Mouse (Mus musculus): ENCODE data around the gene Mbl1. TPM values are rescaled to one million over a fixed set of nuclear protein-coding genes. Genes with fewer than 3 reads are reported as not detected.
A peak's percentile ranks its signal among the peaks of the same experiment; 100 is the strongest.

Mbl1 gene
- total RNA-seq (2021): not detected
- long read RNA-seq, experiment 1: 0 reads
- long read RNA-seq, experiment 2: 0 reads

DNA sequence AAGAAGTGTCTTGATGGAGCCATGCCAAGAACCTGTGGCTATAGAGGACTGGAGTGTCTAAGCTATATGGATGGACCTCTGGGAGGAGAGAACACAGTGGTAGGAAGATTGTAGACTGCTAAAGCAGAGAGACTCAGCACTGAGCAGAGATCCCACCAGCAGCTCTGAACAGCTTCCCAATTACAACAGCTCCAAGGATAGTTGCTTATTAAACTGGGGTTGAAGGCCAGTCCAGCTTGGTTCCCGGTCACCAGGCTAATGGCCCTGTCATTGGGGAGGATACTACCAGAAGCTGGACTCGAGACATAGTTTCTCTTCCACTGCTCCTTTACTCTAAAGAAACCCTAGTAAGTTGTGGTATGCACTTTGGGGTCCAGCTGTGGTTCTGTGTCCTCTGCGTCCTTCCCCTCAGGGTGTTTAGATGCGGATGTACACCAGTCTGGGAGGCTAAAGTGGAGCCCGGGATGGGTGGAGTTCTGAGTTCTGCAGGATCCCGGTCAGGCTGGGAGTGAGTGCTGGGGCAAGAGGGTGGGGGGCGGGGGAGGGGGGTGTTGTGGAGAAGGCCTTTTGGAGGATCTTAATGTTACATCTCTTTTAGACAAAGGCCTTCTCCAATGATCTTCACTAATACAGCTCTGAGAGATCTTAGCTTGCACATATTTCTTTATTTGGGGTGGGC is at the start of gene Mbl1:
Mbl1 (plus strand) TSS at position 239 of the 679 bp plus-strand sequence.
- DNase-seq: no peak

DNA sequence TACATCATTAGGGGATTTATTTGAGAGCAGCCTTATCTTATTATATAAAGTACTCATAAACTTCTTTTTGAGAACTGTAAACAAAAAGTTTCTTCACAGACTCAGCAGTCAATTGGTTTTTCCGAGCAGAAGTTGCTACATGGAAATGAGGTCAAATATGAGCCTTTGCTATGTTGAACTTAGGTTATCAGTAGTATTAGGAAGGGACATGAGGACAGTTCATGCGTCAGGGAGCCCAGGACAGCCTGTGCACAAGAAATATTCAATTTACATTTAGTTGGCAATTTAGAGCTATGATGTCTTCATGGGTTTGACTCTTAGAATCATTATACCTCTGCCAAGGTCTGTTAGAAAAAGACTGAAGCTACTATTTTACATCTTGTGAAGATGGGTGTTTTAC is 49.0 kb upstream of the Mbl1 start:
- no peak for DNase-seq

DNA sequence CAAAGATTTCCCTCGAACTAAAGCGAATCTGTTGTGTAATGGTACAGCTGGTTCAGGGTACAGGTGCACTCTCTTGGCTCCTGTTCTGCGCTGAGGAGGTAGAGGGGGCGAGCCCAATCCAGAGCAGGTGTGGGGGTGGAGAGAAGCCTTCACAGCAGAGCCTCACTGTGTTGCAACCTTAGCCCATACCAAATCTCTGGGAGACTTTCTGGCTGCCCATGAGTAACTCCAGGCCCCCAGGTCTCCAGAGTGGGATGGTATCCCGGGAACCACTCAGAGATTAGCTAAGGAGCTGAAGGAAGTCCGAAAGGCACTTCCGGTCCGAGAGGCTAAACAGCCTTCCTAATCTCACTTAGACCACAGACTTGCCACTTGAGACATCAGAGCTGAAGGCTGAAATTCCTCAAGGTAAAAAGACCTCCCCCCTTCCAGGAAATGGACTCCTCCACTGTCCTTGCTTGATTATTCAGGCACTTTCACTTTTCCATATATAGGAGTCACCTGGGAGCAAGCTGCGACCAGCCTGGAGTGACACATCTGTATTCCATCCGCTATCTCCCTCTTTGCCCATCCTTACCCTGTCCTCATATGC is 46.3 kb upstream of the Mbl1 start, which contains the start of gene Mat1a:
Mat1a (plus strand) TSS at position 183 of the 592 bp plus-strand sequence.
- DNase-seq: no peak

DNA sequence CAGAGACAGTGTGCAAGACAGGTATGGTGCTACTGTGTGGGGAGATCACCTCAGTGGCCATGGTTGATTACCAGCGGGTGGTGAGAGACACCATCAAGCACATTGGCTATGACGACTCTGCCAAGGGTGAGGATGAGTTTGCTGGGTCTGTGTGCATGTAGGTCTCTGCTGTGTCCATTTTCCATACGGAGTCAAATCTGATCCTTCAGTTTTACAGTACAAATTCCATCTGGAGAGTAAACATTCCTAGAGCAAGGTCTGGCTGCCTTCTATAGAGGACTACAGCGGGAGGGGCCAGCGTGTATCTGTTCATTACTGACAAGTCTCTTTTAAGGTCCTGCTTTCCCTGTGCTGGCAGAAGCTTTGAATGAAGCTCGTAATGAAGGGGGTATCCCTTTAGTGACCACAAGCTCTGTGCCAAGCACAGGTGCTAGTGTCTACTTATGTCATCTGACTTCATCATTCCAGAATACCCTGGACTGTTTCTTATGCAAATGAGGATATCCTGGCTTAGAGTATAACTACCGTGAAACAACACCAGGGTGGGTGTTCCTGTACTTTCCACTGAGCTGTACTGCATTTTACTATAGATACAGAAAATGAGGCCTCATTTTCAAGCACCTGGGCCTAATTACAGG is 40.1 kb upstream of the Mbl1 start:
- no peak for DNase-seq

DNA sequence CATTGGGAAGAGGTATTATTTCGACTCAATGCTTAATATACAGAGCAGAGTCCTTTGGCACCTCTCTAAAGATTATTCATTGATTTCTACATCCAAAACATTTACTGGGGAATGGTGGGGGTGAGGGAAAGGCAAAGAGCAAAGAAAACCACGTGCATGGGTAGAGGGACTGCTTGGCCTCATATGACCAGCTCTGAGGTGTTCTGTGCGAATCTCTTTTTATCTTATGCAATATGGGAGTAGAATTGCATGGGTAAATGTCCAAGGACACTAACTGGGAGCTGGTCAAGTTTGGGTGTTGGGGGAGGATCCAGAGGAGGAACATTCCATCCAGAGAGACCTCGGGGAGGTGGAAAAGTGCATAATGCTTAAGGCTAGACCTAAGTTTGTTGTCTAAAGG is 38.3 kb upstream of the Mbl1 start:
- no peak for DNase-seq

DNA sequence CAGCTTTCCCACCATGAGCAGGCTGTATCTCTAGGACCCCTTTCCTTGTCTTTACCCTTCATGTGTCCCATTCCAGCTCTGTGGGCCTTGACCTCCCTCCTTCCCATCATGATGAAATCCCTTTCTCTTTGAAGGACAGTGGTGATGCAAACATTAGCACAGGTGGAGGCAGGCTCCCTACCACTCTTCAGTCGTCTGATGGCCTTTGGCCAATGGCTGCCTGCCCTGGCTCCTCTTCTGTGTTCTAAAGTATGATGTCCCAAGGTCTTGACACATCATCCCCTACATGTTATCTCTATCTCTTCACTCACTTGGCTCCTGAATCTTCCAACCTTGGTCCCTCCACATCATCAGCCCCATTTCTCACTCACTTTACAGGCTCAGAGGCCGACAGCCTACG is 35.0 kb upstream of the Mbl1 start:
- DNase-seq: no peak

DNA sequence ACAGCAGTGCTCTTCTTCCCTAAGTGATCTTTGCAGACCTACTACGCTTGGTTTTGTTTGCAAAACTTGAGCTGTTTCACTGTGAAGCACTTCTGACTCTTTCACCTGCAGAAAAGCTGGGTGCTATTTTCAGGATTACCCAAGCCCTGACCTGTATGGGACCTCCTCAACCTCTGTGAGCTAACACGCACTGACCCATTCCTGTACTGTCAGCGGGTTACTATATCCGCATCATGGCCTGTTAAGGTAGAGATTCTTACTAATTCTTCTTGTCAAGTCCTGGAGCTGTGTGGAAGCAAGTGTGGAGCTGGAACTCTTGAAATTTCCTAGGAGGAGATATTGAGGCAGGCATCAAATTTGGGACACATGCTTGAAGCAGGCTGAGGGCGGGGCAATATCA is 26.6 kb upstream of the Mbl1 start:
- no peak for DNase-seq

DNA sequence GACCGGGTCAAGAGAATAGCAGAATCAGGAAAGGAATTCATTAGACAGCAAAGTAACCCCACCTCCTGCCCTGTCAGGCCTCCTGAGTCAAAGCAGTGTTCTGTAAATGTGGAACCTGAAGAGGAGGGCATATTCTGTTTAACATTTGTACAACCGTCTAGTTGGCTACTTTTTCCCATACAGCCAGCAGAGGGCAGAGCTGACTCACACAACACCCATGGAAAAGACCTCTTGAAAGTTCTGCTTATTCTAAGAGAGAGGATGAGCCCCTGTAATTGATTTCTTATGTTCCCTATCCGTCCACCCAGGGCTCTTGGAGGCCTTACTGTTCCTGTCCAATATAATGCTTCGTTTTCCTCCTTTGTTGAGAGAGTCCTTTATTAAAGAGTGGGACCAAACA is 23.3 kb upstream of the Mbl1 start:
- peak in 1 of 2 experiments; percentile 30 for DNase-seq

DNA sequence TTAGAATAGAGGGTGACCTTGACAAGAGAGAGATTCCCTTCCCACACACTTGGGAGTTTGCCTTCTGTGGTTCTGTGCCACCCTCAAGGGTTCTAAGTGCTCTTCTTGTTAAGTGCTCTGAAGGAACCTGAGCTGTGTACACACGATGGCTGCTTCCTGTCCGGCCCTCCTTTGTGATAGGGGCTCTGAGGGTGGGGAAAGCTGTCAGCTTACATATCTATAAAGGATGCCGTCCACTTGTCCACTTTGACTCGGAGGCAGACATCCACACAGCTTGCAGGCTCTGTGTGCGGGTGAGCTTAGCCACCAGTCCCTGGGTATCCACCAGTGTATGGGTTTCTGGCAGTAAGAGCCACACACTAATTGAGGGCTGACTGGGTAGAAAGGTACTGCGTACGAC is 19.7 kb upstream of the Mbl1 start, which contains the start of gene Sftpa1:
Sftpa1 (plus strand) TSS at position 243 of the 400 bp plus-strand sequence.
- DNase-seq: no peak

DNA sequence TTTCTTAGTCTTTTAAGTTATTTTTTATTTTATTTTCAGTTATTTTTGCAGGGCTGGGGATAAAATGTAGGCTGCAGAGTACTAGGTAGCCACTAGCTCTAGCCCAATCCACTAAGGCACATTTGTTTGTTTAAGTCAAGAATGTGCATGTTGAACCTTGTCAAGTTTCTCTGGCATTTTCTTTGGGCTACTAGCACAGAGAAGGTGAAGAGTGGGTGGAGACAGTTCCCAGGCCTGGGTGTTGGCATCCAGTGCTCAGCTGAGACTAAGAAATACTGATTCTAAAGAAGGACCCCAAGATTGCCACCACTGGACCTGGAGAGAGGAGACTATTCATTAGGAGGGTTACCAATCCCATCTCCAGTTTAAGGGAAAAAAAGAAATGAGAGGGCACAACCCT is 14.3 kb upstream of the Mbl1 start:
- no peak for DNase-seq

DNA sequence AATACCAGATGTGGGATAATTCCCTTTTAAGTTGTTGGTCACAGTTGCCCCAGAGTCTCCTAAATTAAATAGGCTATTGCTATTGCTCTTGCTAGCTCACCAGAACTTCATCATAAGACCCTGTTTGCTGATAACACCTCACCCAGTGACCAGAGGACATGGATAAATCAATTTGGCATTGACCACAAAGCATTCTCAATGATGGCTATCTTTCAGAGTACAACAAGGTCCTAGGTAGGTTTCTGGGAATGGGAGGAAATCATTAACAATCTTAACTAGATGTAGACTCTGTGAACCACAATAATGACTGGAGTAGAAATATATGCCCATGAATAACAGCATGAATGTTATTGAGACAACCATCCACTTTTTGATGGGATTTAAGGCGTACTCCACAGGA is 10.6 kb upstream of the Mbl1 start:
- DNase-seq: no peak

DNA sequence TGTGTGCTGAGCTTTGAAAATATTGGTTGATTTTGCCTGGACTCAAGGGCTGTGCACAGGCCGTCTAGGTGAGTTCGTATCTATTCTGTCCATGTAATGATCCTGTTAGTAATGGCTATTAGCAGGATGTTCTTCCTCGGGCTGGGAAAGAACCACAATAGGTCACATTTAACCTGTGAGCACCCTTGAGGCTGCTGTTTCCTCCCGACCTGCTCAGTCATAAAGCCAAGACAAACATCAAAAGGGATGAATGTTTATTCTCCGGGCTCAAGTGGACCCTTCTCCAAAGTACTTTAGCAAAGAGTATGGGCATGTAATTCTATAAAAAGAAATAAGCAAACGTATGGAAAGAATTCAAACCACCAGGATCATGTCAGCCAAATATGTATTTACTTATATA is 5.2 kb upstream of the Mbl1 start:
- DNase-seq: no peak

DNA sequence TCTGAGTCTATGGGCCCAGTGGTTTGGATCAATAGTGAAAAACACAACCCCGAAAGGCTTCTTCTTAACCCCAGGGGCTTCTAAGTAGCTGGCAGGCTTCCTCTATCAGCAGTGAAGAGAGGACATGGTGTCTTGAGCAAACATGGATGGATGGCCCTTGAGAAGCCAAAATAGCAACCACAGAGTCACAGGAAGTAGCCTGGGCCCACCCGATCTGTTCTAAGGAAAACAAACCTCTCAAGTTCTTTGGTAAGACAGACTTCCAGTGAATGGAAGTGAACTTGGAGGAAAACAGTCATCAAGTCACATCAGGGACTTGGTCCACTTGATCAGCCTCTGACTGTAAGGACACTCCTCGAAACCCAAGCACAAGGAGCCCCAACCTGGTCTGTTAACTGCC is 4.3 kb upstream of the Mbl1 start:
- DNase-seq: no peak

DNA sequence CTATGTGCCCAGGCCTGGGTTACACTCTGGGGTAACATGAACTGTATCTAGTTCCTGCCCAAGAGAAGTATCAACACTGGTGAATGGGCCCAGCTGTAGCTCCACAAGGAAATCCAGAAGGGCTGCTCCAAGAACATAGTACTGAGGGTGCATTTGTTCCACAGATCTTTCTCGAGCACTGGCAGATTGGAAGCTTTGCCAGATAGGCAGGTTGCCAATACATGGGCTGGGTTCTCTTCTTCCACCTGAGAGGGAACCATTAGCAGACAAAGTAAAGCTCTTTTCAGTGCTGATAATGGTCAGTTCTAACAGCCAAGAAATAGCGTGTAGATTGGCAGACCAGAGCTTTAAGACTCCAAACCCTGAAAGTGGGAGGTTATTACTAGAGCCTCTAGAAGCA is 3.9 kb upstream of the Mbl1 start:
- DNase-seq: no peak

DNA sequence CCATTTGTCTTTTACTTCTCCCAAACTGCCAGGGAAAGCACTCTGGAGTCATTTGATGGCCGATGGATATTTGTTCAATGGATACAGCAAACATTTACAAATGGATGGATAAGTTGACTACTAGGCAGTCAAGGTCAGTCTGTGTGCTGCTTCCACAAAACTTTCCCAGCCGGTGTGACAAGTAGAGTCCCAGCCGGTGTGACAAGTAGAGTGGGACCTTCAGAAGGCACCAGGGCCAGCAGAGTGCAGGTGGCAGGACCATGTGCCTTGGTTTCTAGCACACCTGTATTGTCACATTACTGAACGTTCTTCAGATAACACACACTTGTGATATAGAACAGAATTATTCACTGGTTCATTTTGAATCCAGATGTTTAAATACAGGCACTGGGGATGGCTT is 8.8 kb downstream of the Mbl1 start:
- no peak for DNase-seq

DNA sequence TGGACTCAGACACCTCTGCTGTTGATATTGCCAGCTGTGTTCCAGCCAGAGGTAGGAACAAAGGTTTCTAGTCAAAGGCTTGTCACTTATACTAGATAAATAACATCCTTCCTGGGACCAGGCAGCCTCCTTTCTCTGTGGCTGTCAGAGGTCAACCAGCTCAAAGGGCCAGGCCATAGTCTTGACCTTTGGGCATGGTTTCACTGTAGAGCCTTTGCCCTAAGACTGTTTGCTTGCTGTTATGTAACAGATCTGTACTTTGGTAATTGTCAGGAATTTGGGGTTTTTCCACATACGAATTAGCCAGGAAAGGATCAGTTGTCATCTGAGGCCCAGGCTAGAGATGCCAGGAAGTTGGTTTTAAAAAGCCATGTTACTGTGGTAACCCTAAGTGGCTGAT is 9.5 kb downstream of the Mbl1 start:
- no peak for DNase-seq

DNA sequence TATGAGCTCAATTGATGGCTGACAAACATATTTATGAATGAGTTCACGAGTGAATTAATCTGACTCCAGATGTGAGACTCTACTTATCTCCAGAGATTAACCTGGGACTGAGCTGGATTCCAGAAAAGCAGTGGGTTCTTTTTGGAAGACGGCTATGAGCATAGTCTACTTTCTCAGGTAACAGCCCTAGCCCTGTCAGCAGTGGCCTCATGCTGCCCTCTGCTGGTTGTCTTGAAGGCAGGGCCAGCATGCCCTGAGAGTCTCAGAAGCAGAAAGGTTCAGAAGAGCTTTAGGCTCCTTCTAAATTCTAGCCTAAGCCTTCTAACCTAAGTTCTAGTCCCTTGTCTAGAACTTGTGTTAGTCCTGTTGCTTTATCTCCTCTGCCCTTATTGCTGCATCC is 11.4 kb downstream of the Mbl1 start:
- peak; percentile 14 to 50 for DNase-seq

DNA sequence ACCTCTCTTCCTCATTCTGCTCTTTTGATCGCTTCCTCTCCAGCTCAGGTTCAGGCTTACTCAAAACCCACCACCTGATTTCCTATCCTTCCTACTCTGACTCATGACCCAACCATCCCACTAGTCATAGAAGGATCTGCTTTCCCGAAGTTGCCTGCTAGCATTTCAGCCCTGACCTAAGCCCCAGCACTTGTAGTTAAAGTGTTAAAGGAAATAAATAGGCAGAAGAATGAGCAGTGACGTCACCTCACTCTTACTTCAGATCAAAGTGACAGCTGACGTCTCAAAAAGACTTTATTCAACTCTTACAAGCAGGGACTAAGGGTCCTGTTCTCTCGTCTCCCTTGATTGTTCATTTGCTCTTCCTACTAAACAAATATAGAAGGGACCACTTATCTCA is 16.0 kb downstream of the Mbl1 start:
- DNase-seq: no peak

DNA sequence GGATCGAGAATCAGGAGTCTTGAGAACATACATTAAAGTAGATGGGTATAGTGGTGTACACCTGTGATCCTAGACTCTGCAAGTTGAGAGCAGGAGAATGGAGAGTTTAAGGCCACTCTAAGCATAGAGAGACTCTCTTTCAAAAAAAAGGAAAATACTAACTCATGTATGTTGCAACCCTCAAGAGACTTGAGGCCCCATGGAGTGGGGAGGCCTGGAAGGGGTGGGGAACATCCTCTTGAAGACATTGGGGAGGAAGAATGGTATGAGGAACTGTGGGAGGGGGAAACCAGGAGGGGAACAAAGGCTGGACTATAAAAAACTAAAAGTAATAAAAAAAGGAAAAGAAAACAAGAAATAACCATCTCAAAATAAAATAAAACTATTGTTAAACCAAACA is 17.3 kb downstream of the Mbl1 start:
- DNase-seq: no peak

DNA sequence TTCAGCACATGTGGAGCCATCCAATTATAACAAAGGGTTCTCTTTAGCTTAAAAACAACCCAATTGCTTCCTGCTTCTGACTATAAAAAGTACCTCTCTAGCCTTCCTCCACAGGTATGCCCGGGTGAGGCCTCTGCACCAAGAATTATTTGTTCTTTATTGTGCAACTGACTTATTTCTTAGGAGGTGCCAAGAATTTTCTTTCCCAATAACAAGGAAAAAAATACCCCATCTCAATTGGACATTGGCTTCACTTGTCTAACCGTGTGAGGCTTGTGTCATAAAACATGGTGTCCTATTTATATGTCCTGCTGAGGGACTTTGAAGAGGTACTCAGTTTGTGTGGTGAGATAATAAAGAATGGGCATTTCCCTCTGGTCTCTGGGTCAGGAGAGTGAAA is 19.3 kb downstream of the Mbl1 start:
- DNase-seq: no peak

DNA sequence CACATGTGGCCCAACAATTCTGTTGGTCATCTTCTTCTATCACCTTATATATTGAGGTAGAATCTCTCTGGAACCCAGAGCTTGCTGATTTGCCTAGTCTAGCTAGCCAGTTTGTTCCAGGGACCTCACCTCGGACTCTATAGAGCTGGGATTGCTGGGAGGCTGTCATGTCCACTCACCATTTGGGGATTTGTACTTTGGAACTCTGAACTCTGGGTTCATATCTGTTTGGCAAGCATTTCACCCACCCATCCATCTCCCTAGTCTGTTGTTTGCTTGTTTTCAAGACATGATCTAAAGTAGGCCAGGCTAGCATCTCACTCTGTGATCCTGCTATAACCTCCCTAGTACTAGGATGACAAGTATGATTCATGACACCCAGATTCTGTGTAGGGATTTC is 23.5 kb downstream of the Mbl1 start:
- DNase-seq: no peak

DNA sequence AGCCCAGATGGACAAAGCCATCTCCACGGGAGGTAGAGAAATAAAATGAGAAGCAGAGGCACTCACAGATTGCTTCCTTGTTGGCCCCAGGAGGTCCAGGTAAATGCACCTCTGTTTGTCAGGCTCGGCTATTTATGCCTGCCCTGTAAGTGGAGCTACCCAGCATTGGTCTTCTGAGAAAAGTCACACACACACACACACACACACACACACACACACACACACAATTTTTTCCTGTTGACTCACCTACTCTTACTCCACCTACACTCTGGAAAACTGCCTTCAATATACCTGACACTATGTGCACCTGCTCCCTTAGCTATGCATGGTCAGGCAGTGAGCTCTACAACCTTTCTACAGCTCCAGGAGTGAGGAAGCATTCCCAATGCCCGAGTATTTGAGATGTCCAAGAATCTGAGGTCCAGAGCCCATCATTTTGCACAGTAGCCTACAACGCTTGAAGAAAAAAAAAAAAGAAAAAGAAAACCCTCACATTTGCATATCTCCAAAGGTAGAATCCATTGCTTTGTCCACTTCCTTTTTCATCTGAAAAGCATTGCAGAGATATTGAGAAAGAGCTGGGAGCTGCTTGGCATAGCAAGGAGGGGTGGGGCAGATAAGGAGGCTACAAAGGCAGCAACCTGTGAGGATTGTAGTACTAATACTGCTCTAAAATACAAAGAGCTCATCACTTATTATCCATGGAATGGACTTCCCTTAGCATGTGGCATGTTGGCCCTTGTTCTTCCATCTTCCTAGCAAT is 34.0 kb downstream of the Mbl1 start, which contains the start of gene Sftpd:
Sftpd (minus strand) TSS at position 91 of the 763 bp plus-strand sequence.
- no peak for DNase-seq

DNA sequence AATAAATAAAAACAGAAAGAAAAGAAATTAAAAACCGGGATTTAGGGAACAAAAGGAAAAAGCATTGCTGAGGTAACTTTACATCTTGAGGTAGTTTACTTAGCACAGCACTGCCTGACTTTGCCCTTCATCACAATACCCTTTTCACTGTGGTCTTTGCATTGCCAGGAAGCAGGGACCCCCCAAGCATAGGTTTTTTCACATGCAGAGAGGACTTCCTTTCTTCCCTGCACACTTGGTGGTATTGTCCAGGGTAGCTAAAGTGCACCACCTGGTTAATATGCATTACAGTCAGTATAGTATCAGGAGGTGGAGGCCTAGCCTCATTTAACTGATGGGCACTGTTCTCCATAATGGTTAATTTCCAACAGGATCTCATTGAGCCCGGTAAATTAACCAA is 38.2 kb downstream of the Mbl1 start:
- DNase-seq: no peak

Measured in heart, adult 18-20 months (tissue).